Mouse (Mus musculus) midbrain, embryonic 12.5 days (tissue): ENCODE results near the gene Chrm2. TPM values are rescaled to one million over a fixed set of nuclear protein-coding genes. Genes with fewer than 3 reads are reported as not detected.
A peak's percentile ranks its signal among the peaks of the same experiment; 100 is the strongest.

Experiments
- ATAC-seq: fragments of 200-750 bp; cut with Nextera tagmentation; 2 replicates; pipeline ENCODE4 v1.8.0; 2017; ENCODE audit warnings: low read depth, moderate TSS enrichment, moderate library complexity; ENCODE audit not compliant: low FRiP score
- H3K27ac ChIP-seq: fragments of 300-500 bp; sonication (generic); replicated peaks from 2 replicates; pipeline ENCODE4 v1.5.1; 2016; ENCODE audit warnings: mild to moderate bottlenecking
- H3K27me3 ChIP-seq: fragments of 300-500 bp; sonication (generic); 2 replicates; pipeline ENCODE4 v1.6.1; 2016; ENCODE audit warnings: mild to moderate bottlenecking
- H3K36me3 ChIP-seq: fragments of 300-500 bp; sonication (generic); 2 replicates; pipeline ENCODE4 v1.6.1; 2016
- H3K4me1 ChIP-seq: fragments of 300-500 bp; sonication (generic); 2 replicates; pipeline ENCODE4 v1.6.1; 2016
- H3K4me2 ChIP-seq: fragments of 300-500 bp; sonication (generic); replicated peaks from 2 replicates; pipeline ENCODE4 v1.6.1; 2016; ENCODE audit warnings: mild to moderate bottlenecking, moderate library complexity
- H3K4me3 ChIP-seq: fragments of 300-500 bp; sonication (generic); 2 replicates; pipeline ENCODE4 v1.5.1; 2016; ENCODE audit warnings: mild to moderate bottlenecking
- H3K9ac ChIP-seq: fragments of 300-500 bp; sonication (generic); replicated peaks from 2 replicates; pipeline ENCODE4 v1.6.1; 2016; ENCODE audit warnings: mild to moderate bottlenecking, moderate library complexity
- H3K9me3 ChIP-seq: fragments of 300-500 bp; sonication (generic); 2 replicates; pipeline ENCODE4 v1.6.1; 2016; ENCODE audit warnings: mild to moderate bottlenecking
- WGBS: fragments of 180-500 bp; shearing (Covaris S2); methylation state at CpG from one replicate; pipeline ENCODE4 v1.1.7; 2016; 5-methylcytosine and 5-hydroxymethylcytosine counted together
- microRNA counts: library from miRNA; unstranded; fragments of <30 nt; microRNA quantifications from one replicate; lab custom pipeline; 2017
- microRNA-seq: library from miRNA; unstranded; fragments of <30 nt; microRNA quantifications from one replicate; pipeline ENCODE4, GENCODE M21; 2017
- polyA plus RNA-seq: library from polyadenylated mRNA; unstranded; fragments of >200 nt; fragmentation: Nextera tagmentation; extraction: Ambion mirVana; gene quantifications from 2 replicates; pipeline ENCODE4 v1.2.1, GENCODE M21; 2016

Chrm2 gene
- polyA plus RNA-seq, 1 experiment from 2014 or later = 0.54 TPM

- Histone ChIP-seq H3K27ac (no peak overlapping the region), H3K4me1 (no peaks in the 10 kb centered on the region), H3K36me3 (no peaks in the 10 kb centered on the region), H3K27me3 (no peaks in the 10 kb centered on the region), H3K9ac (no peak overlapping the region), H3K4me2 (no peak overlapping the region), H3K9me3 (no peaks in the 10 kb centered on the region), H3K4me3 (no peak overlapping the region)
- ATAC-seq = no peak
- WGBS = 79% methylated on average over 4 of the region's 4 CpGs
Observed at GRCm38 (mm10) chr6:36528509-36528908, 140.6 kb downstream of the Chrm2 start.

GRCm38 (mm10) chr6:36541247-36541646 is 153.4 kb downstream of the Chrm2 start:
- Histone ChIP-seq H3K4me1 (no peaks in the 10 kb centered on the region), H3K9me3 (no peaks in the 10 kb centered on the region), H3K27me3 (no peaks in the 10 kb centered on the region), H3K36me3 (no peaks in the 10 kb centered on the region), H3K9ac (no peak overlapping the region), H3K27ac (no peak overlapping the region), H3K4me3 (no peak overlapping the region), H3K4me2 (no peak overlapping the region)
- WGBS = 84% methylated on average over 6 of the region's 6 CpGs
- ATAC-seq = no peak

- Histone ChIP-seq H3K27ac (no peak overlapping the region), H3K9ac (no peak overlapping the region), H3K4me1 (no peaks in the 10 kb centered on the region), H3K27me3 (no peaks in the 10 kb centered on the region), H3K36me3 (no peaks in the 10 kb centered on the region), H3K4me3 (no peak overlapping the region), H3K4me2 (no peak overlapping the region), H3K9me3 (no peaks in the 10 kb centered on the region)
- ATAC-seq = no peak
- WGBS = 85% methylated on average over 2 of the region's 2 CpGs
Observed at GRCm38 (mm10) chr6:36566886-36567285, 179.0 kb downstream of the Chrm2 start.

MicroRNAs within 50 kb of the gene (microRNA counts, 519-probe panel; counts per million panel counts)
- not detected for microRNA mmu-miR-490 (lab: Ali Mortazavi, UCI)

Small RNA genes lying within 50 kb of the gene (microRNA-seq; reads per million reads assigned to microRNA genes)
- gene Mir490 = 7.7 reads per million, percentile 24 among the genes with 10 or more reads in this experiment
